Mouse (Mus musculus) liver, postnatal 0 days (tissue): ENCODE results near the gene Carmil3.

ENCODE experiments used
- CTCF ChIP-seq: sonication (generic); IDR thresholded peaks from 2 replicates; pipeline ENCODE4 v1.5.1; 2016; ENCODE audit warnings: antibody characterized with exemption, low read depth
- EP300 ChIP-seq: IDR thresholded peaks from 2 replicates; pipeline ENCODE4 v1.6.1; 2016; ENCODE audit warnings: antibody characterized with exemption, low read depth, mild to moderate bottlenecking

GRCm38 (mm10) chr14:55555788-55556187 is 65.3 kb downstream of the Carmil3 start:
- TF ChIP-seq CTCF (no peak), EP300 (no peak)
